Mouse (Mus musculus) thymus, postnatal 4 days (tissue): Measurements from ENCODE around the gene Gimap3.

Source experiments
- DNase-seq: peaks from one replicate; pipeline ENCODE4 v3.0.0; 2021

The Gimap3 gene

GRCm38 (mm10) chr6:48742422-48743351 lies 28.0 kb downstream of the Gimap3 start:
- DNase-seq = peak; percentile 37

DNA sequence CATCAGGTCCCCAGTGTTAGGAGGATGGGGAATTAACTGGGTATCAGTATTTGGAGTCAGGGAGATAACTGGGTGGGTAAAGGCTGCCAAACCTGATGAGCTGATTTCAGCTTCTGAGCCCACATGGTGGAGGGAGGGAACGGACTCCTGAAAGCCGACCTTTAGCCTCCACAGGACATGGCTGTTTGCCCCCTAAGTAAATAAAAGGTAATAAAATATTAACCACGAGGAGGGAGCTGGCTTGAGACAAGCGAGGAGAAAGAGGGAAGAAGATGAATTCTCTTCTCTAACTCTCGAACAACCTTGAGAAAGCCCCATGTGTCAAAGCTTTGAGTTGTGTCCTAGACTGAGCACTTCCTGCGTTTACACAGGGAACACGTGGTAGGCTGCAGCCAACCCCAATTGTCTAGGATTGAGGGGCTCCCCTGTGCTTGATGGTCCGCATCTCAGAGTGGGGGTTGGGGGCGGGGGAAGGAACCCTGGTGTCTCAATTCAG lies 28.9 kb downstream of the Gimap3 start:
- peak; percentile 52 for DNase-seq

GRCm38 (mm10) chr6:48741273-48741672 lies 29.4 kb downstream of the Gimap3 start:
- DNase-seq = peak; percentile 57

- DNase-seq = no peak
These were observed 30.0 kb downstream of the Gimap3 start for GRCm38 (mm10) chr6:48740501-48741169.

GRCm38 (mm10) chr6:48739780-48740055 lies 30.9 kb downstream of the Gimap3 start:
- no peak for DNase-seq

DNA sequence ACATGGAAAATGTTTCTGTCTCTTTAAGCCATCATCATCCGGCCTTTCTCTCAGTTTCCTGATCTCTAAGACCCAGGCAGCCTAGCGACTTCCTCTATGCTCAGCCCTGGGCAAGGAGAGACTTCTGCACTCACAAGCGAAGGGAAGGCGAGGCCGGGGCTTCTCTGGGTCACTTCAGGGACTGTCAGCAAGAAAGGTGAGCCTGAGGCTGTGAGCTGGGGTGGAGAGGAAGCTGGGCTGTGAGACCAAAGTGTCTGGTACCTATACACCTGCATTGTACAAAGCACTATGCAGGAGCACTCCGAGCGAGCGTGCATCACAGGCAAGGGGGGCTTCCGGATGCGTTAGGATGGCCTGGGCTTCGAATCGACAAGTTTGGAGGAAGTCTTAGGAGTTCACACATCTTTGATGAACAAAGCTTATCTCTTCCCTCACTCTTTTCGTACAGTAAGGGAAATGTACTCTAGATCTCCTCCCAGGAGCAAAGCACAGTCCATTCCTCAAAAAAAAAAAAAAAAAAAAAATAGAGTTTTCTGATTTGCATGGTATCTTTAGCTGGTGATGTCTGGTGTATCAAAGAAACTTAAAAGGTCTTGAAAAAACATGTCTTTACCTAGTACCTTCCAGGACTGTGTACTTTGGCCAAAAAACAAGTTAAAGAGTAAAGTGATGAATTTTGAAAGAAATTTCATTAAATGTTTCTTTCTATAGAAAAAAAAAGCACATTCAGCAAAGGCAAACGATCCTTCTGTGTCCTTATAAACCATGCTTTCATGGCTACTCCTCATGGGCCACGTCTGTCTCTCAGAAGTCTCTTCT lies 31.5 kb downstream of the Gimap3 start, which contains the start of gene Gimap1:
Gimap1 (plus strand) TSS at position 94 of the 819 bp plus-strand sequence.
- peak; percentile 79 for DNase-seq

- DNase-seq = peak; percentile 24
These were observed 33.0 kb downstream of the Gimap3 start for GRCm38 (mm10) chr6:48737688-48738087.

- no peak for DNase-seq
These were observed 33.6 kb downstream of the Gimap3 start for GRCm38 (mm10) chr6:48737053-48737452.

DNA sequence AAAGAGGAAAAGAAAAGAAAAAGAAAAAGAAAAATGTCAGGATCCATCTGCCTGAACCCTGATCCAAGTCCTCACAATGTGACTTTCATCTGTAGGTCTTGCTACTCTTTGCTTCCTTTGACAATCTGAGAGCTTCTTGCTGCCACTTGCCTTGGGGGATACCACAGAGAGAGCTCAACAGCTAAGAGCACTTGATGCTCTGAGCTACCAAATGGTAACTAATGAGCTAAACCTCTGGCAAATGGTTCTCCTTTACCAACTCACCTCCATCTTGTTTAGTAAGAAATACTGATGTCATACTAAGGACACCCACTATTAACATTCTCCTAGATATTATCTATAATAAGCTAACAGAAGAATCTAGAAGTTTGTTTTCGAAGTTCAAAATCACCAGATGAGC lies 37.0 kb downstream of the Gimap3 start:
- no peak for DNase-seq

GRCm38 (mm10) chr6:48732864-48733304 lies 37.8 kb downstream of the Gimap3 start:
- DNase-seq = peak; percentile 68

DNA sequence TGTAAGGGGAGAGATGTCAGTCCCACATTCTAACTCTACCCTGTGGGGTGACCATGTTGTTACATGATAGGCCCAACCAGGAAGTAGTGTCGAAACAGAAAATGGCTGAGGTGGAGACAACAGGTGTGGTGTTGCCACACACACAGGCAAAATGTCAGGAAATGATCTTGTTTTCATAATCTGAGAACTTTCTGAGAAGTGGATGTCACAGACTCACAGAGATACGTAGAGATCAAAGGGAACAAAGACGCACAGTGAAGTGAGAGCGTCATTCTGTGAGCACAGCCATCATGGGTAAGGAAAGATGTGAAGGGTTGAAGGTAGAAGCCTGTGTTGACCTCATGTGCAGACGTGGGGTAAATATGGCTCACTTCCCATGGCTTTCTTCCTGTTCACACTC lies 42.9 kb downstream of the Gimap3 start:
- no peak for DNase-seq

- peak; percentile 20 for DNase-seq
These were observed 45.2 kb downstream of the Gimap3 start for GRCm38 (mm10) chr6:48725476-48725875.

DNA sequence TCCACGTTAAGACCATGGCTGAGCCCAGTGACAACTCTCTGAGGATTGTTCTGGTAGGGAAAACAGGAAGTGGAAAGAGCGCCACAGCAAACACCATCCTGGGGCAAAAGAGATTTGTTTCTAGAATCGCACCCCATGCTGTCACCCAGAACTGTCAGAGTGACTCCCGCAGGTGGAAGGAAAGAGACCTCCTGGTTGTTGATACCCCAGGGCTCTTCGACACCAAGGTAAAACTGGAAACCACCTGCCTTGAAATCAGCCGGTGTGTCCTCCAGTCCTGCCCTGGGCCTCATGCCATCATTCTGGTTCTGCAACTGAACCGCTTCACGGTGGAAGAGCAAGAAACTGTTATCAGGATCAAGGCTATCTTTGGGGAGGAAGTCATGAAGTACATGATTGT lies 47.2 kb downstream of the Gimap3 start:
- peak; percentile 31 for DNase-seq

DNA sequence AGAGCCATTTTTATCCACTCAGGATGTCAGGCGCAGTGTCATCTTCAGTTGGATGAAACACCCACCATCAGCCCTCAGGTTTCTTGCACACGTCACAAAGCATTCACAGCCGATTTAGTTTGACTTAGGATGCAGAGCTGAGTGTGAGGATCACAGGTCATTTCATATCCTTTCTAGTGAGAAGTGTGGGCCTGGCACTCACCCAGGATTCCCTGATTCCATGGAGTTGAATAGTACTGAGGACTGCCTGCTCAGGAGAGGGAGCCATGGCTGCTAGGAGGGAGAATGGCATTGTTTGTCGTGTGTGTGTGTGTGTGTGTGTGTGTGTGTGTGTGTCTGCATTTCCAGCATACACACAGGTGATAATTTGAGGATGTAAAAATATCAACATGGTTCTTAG lies 50.3 kb downstream of the Gimap3 start:
- DNase-seq = no peak

- peak; percentile 81 for DNase-seq
These were observed 52.2 kb downstream of the Gimap3 start, which contains the start of the genes Gm28053 and Gimap7 for GRCm38 (mm10) chr6:48718455-48718854. TSS of gene Gm28053 (plus strand) at chr6:48718607. TSS of gene Gimap7 (plus strand) at chr6:48718621.
